In genomic region chr6:126497878-126498277, GRCm38 (mm10) we compare ENCODE assay signal across 9 mouse cellular contexts. TPM values are rescaled to one million over a fixed set of nuclear protein-coding genes. Genes with fewer than 3 reads are reported as not detected.
A peak's percentile ranks its signal among the peaks of the same experiment; 100 is the strongest.
DNase-seq lines count a peak whose midpoint lies in the region; ATAC-seq and TF ChIP-seq lines count a peak whose summit lies in the region.
"Had no signal": no experiment of that assay in that cellular context is flagged by ENCODE, and none has a peak within 500 bp of the region (broad histone marks: within the 10 kb centered on the region; RNA-seq: fewer than 3 reads in every experiment).

No protein-coding gene starts in this region.

- ATAC-seq in neural tube, embryonic 11.5 days (ENCODE audit: insufficient read depth, low FRiP score, low TSS enrichment): peak; percentile 49; the same call in 1 of the 2 replicates
- ATAC-seq in embryonic facial prominence, embryonic 11.5 days (replicated peaks; ENCODE audit: insufficient number of reproducible peaks, low FRiP score, low TSS enrichment, low read depth): no peak
- ATAC-seq in intestine, postnatal 0 days: no peak

- TF ChIP-seq CTCF in intestine, postnatal 0 days (IDR thresholded peaks at IDR 0.05; ENCODE audit: low read depth): peak; percentile 85
- TF ChIP-seq CTCF in lung, adult 2 months (IDR thresholded peaks at IDR 0.05; ENCODE audit: insufficient read depth, low read length): peak; percentile 67

- DNase-seq in neural tube, embryonic 11.5 days (ENCODE audit: low spot score): peak; percentile 48
- DNase-seq in neural tube, embryonic 10.5 days (ENCODE audit: extremely low spot score, low spot score): no peak
- peak; percentile 61 for DNase-seq in adrenal gland, postnatal 14 days
- peak; percentile 72 for DNase-seq in embryonic facial prominence, embryonic 11.5 days (ENCODE audit: low spot score)
- no peak for DNase-seq in lung, adult 2 months
- DNase-seq in right cerebral cortex, postnatal 14 days: peak; percentile 65
- DNase-seq in spleen, postnatal 4 days (ENCODE audit: low spot score in 2 of 2): no peak

- H3K9me3 ChIP-seq in neural tube, embryonic 11.5 days (ENCODE audit: control insufficient read depth, low read length): no peaks in the 10 kb centered on the region
- no peaks in the 10 kb centered on the region for H3K9me3 ChIP-seq in embryonic facial prominence, embryonic 11.5 days (replicated peaks; ENCODE audit: control insufficient read depth, low read length)
- 0 out of 2 replicates have a peak, but pooled peaks cover 3% of the 10 kb centered on the region for H3K9me3 ChIP-seq in intestine, postnatal 0 days (ENCODE audit: control insufficient read depth)

- no peaks in the 10 kb centered on the region for H3K36me3 ChIP-seq in neural tube, embryonic 11.5 days (ENCODE audit: control insufficient read depth, insufficient read depth, low read length)
- no peaks in the 10 kb centered on the region for H3K36me3 ChIP-seq in embryonic facial prominence, embryonic 11.5 days (replicated peaks; ENCODE audit: control insufficient read depth, insufficient read depth, low read depth, low read length)
- H3K36me3 ChIP-seq in intestine, postnatal 0 days (ENCODE audit: control insufficient read depth, insufficient read depth): no peaks in the 10 kb centered on the region

- TF ChIP-seq POLR2A in lung, adult 2 months (IDR thresholded peaks at IDR 0.05; ENCODE audit: borderline replicate concordance, extremely low read depth, low read depth, low read length): no peak

- no peak overlapping the region for H3K9ac ChIP-seq in neural tube, embryonic 11.5 days (ENCODE audit: low read length)
- no peak overlapping the region for H3K9ac ChIP-seq in embryonic facial prominence, embryonic 11.5 days (replicated peaks; ENCODE audit: low read length)
- H3K9ac ChIP-seq in intestine, postnatal 0 days (ENCODE audit: low read depth, low read length): no peak overlapping the region

- no peaks in the 10 kb centered on the region for H3K4me1 ChIP-seq in neural tube, embryonic 11.5 days (ENCODE audit: control insufficient read depth, insufficient read depth, low read length)
- no peaks in the 10 kb centered on the region for H3K4me1 ChIP-seq in embryonic facial prominence, embryonic 11.5 days (ENCODE audit: control insufficient read depth, insufficient read depth, low read length)
- no peaks in the 10 kb centered on the region for H3K4me1 ChIP-seq in intestine, postnatal 0 days (replicated peaks; ENCODE audit: control insufficient read depth, insufficient read depth, low read length)
- no peaks in the 10 kb centered on the region for H3K4me1 ChIP-seq in lung, adult 2 months (ENCODE audit: control insufficient read depth, insufficient read depth, low read length)
- H3K4me1 ChIP-seq: megakaryocyte, embryonic 14.5 days had no signal

- no peak overlapping the region for H3K4me2 ChIP-seq in neural tube, embryonic 11.5 days (ENCODE audit: low read depth)
- H3K4me2 ChIP-seq in embryonic facial prominence, embryonic 11.5 days (ENCODE audit: low read depth, low read length): no peak overlapping the region
- no peak overlapping the region for H3K4me2 ChIP-seq in intestine, postnatal 0 days (replicated peaks; ENCODE audit: low read depth)

- WGBS in neural tube, embryonic 11.5 days: 51% methylated on average over 5 of the region's 5 CpGs
- WGBS in embryonic facial prominence, embryonic 11.5 days: 43% methylated on average over 5 of the region's 5 CpGs
- 63% methylated on average over 5 of the region's 5 CpGs for WGBS in intestine, postnatal 0 days
- WGBS in lung, adult 2 months: 55% methylated on average over 5 of the region's 5 CpGs

- no peak overlapping the region for H3K4me3 ChIP-seq in neural tube, embryonic 11.5 days (ENCODE audit: low read depth, low read length)
- no peak overlapping the region for H3K4me3 ChIP-seq in embryonic facial prominence, embryonic 11.5 days (ENCODE audit: low read depth, low read length)
- no peak overlapping the region for H3K4me3 ChIP-seq in intestine, postnatal 0 days (ENCODE audit: low read depth, low read length)
- no peak overlapping the region for H3K4me3 ChIP-seq in lung, adult 2 months (replicated peaks; ENCODE audit: extremely low read depth, low read depth, low read length)
- H3K4me3 ChIP-seq: megakaryocyte, embryonic 14.5 days had no signal

- H3K27me3 ChIP-seq in neural tube, embryonic 11.5 days (ENCODE audit: control insufficient read depth, insufficient read depth, low read length): no peaks in the 10 kb centered on the region
- no peaks in the 10 kb centered on the region for H3K27me3 ChIP-seq in embryonic facial prominence, embryonic 11.5 days (ENCODE audit: control insufficient read depth, insufficient read depth, low read length)
- H3K27me3 ChIP-seq in intestine, postnatal 0 days (replicated peaks; ENCODE audit: control insufficient read depth, insufficient read depth, low read length): no peaks in the 10 kb centered on the region
- H3K27me3 ChIP-seq: megakaryocyte, embryonic 14.5 days had no signal

- H3K27ac ChIP-seq in neural tube, embryonic 11.5 days (ENCODE audit: low read depth, low read length): no peak overlapping the region
- H3K27ac ChIP-seq in embryonic facial prominence, embryonic 11.5 days (replicated peaks; ENCODE audit: low read depth, low read length): no peak overlapping the region
- no peak overlapping the region for H3K27ac ChIP-seq in intestine, postnatal 0 days (ENCODE audit: low read depth, low read length)

RNA-seq across cellular contexts. Expression of gene Kcna5, which starts 37.3 kb away (rescaled TPM):
- 2.1 and 2.8 TPM in 2 replicates for polyA plus RNA-seq in neural tube, embryonic 11.5 days (2014; fragmentation: Nextera tagmentation; extraction: Ambion mirVana)
- total RNA-seq in adrenal gland, postnatal 14 days (2021): 7.0 and 9.7 TPM in 2 replicates
- 1.7 and 2.6 TPM in 2 replicates for polyA plus RNA-seq in embryonic facial prominence, embryonic 11.5 days (2014; fragmentation: Nextera tagmentation; extraction: Ambion mirVana)
- 1.6 and 2.4 TPM in 2 replicates for polyA plus RNA-seq in intestine, postnatal 0 days (2015; fragmentation: Nextera tagmentation; extraction: Ambion mirVana)
- 1.1 and 1.4 TPM in 2 replicates for polyA plus RNA-seq in lung, adult 2 months (2012; rRNA removed)

Comparison
In these comparisons a context has a peak if more than half of its experiments do, and no peak if none do; other contexts are left out.
1. DNase-seq: peak in neural tube, embryonic 11.5 days (single experiment), adrenal gland, postnatal 14 days (single experiment), embryonic facial prominence, embryonic 11.5 days (single experiment) and right cerebral cortex, postnatal 14 days (single experiment); none in neural tube, embryonic 10.5 days (single experiment), lung, adult 2 months (single experiment) and spleen, postnatal 4 days (0 of 2).